25 mouse cellular contexts compared by ENCODE assay signal in the genomic region with DNA sequence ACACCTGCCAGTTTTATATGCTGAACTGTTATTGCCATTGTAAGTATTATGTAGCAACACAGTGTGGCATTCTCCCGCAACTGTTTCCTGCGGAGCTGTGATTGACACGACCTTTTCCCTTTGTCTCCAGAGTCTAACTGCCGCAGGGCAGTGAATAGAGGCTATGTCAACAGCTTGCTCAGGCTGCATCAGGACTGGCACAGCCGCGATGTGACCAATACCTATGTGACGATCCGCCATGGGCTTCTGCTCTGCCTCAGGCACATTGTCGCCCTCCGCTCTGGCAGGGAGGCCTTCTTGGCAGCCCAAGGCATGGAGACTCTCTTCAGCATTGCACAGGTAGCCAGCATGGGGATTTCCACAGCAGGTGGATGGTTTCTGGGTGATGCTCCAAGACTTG.
DNase-seq lines count a peak whose midpoint lies in the region; ATAC-seq and TF ChIP-seq lines count a peak whose summit lies in the region.
"Had no signal": no experiment of that assay in that cellular context is flagged by ENCODE, and none has a peak within 500 bp of the region (broad histone marks: within the 10 kb centered on the region; RNA-seq: fewer than 3 reads in every experiment).

No protein-coding gene starts in this region.

- H3K4me2 ChIP-seq in forebrain, embryonic 13.5 days: no peak overlapping the region
- H3K4me2 ChIP-seq in forebrain, postnatal 0 days (ENCODE audit: low read depth): no peak overlapping the region
- H3K4me2 ChIP-seq in hindbrain, embryonic 12.5 days (replicated peaks): no peak overlapping the region
- H3K4me2 ChIP-seq in hindbrain, postnatal 0 days (ENCODE audit: low read depth, low read length): no peak overlapping the region
- H3K4me2 ChIP-seq in midbrain, embryonic 14.5 days (ENCODE audit: low read length): no peak overlapping the region
- H3K4me2 ChIP-seq in midbrain, embryonic 16.5 days (ENCODE audit: low read length): no peak overlapping the region
- H3K4me2 ChIP-seq: embryonic facial prominence, embryonic 13.5 days; heart, embryonic 11.5 days; limb, embryonic 13.5 days; liver, embryonic 11.5 days; lung, embryonic 15.5 days had no signal

- H3K9me3 ChIP-seq in forebrain, embryonic 13.5 days (replicated peaks): no peaks in the 10 kb centered on the region
- H3K9me3 ChIP-seq in forebrain, postnatal 0 days (ENCODE audit: low read length): no peaks in the 10 kb centered on the region
- no peaks in the 10 kb centered on the region for H3K9me3 ChIP-seq in hindbrain, embryonic 12.5 days (replicated peaks)
- H3K9me3 ChIP-seq in hindbrain, postnatal 0 days (ENCODE audit: low read length): no peaks in the 10 kb centered on the region
- H3K9me3 ChIP-seq in midbrain, embryonic 14.5 days (ENCODE audit: control insufficient read depth, low read length): no peaks in the 10 kb centered on the region
- no peaks in the 10 kb centered on the region for H3K9me3 ChIP-seq in midbrain, embryonic 16.5 days (replicated peaks; ENCODE audit: control insufficient read depth, low read length, poor library complexity, severe bottlenecking)
- H3K9me3 ChIP-seq: embryonic facial prominence, embryonic 13.5 days; limb, embryonic 13.5 days; lung, embryonic 15.5 days had no signal

- no peaks in the 10 kb centered on the region for H3K27me3 ChIP-seq in forebrain, embryonic 13.5 days
- no peaks in the 10 kb centered on the region for H3K27me3 ChIP-seq in forebrain, postnatal 0 days (ENCODE audit: insufficient read depth, low read length)
- H3K27me3 ChIP-seq in hindbrain, embryonic 12.5 days: peaks cover 5% of the 10 kb centered on the region; the same call in 1 of the 2 replicates
- no peaks in the 10 kb centered on the region for H3K27me3 ChIP-seq in hindbrain, postnatal 0 days (ENCODE audit: insufficient read depth, low read length)
- H3K27me3 ChIP-seq in midbrain, embryonic 14.5 days (ENCODE audit: control insufficient read depth, insufficient read depth, low read length): no peaks in the 10 kb centered on the region
- H3K27me3 ChIP-seq in midbrain, embryonic 16.5 days (ENCODE audit: control insufficient read depth, insufficient read depth, low read depth, low read length): no peaks in the 10 kb centered on the region
- H3K27me3 ChIP-seq: embryonic facial prominence, embryonic 13.5 days; limb, embryonic 13.5 days; lung, embryonic 15.5 days had no signal

- H3K9ac ChIP-seq in forebrain, embryonic 13.5 days: no peak overlapping the region
- H3K9ac ChIP-seq in forebrain, postnatal 0 days: no peak overlapping the region
- no peak overlapping the region for H3K9ac ChIP-seq in hindbrain, embryonic 12.5 days
- H3K9ac ChIP-seq in hindbrain, postnatal 0 days (replicated peaks; ENCODE audit: low read length): no peak overlapping the region
- no peak overlapping the region for H3K9ac ChIP-seq in midbrain, embryonic 14.5 days (replicated peaks; ENCODE audit: low read length)
- H3K9ac ChIP-seq in midbrain, embryonic 16.5 days (ENCODE audit: low read depth, low read length): no peak overlapping the region
- H3K9ac ChIP-seq: embryonic facial prominence, embryonic 13.5 days; limb, embryonic 13.5 days; lung, embryonic 15.5 days had no signal

- 61% methylated on average over 10 of the region's 10 CpGs for WGBS in forebrain, embryonic 13.5 days
- WGBS in forebrain, postnatal 0 days: 64% methylated on average over 10 of the region's 10 CpGs
- WGBS in hindbrain, embryonic 12.5 days: 35% methylated on average over 10 of the region's 10 CpGs
- 30% methylated on average over 10 of the region's 10 CpGs for WGBS in hindbrain, postnatal 0 days
- 35% methylated on average over 10 of the region's 10 CpGs for WGBS in midbrain, embryonic 14.5 days
- 51% methylated on average over 10 of the region's 10 CpGs for WGBS in midbrain, embryonic 16.5 days

- no peak overlapping the region for H3K27ac ChIP-seq in forebrain, embryonic 13.5 days
- no peak overlapping the region for H3K27ac ChIP-seq in forebrain, postnatal 0 days (ENCODE audit: low read depth, low read length)
- no peak overlapping the region for H3K27ac ChIP-seq in hindbrain, embryonic 12.5 days
- no peak overlapping the region for H3K27ac ChIP-seq in hindbrain, postnatal 0 days
- H3K27ac ChIP-seq in midbrain, embryonic 14.5 days (replicated peaks; ENCODE audit: low read depth, low read length): no peak overlapping the region
- no peak overlapping the region for H3K27ac ChIP-seq in midbrain, embryonic 16.5 days (ENCODE audit: low read length)
- H3K27ac ChIP-seq: embryonic facial prominence, embryonic 13.5 days; left cerebral cortex, adult 2 months; limb, embryonic 13.5 days; lung, embryonic 15.5 days had no signal

- no peak for DNase-seq in forebrain, postnatal 0 days
- DNase-seq in hindbrain, postnatal 0 days (ENCODE audit: low spot score): no peak
- DNase-seq in midbrain, embryonic 14.5 days: peak; percentile 30
- DNase-seq in embryo, embryonic 10.5 days (ENCODE audit: low spot score): peak; percentile 13
- DNase-seq: adrenal gland, postnatal 25 days; cerebellum, adult 18-20 months; gastrocnemius, postnatal 25 days; heart, adult 18-20 months; heart, postnatal 4 days; kidney, adult 11 months; kidney, postnatal 25 days; thymus, adult 2 months; thymus, postnatal 36 days had no signal

- no peak overlapping the region for H3K4me3 ChIP-seq in forebrain, embryonic 13.5 days
- no peak overlapping the region for H3K4me3 ChIP-seq in forebrain, postnatal 0 days (ENCODE audit: low read depth, low read length)
- H3K4me3 ChIP-seq in hindbrain, embryonic 12.5 days: no peak overlapping the region
- no peak overlapping the region for H3K4me3 ChIP-seq in hindbrain, postnatal 0 days (ENCODE audit: low read length)
- no peak overlapping the region for H3K4me3 ChIP-seq in midbrain, embryonic 14.5 days (replicated peaks; ENCODE audit: low read depth, low read length)
- no peak overlapping the region for H3K4me3 ChIP-seq in midbrain, embryonic 16.5 days (ENCODE audit: low read depth, low read length)
- H3K4me3 ChIP-seq: embryonic facial prominence, embryonic 13.5 days; erythroblast, embryonic 14.5 days; left cerebral cortex, adult 2 months; limb, embryonic 13.5 days; lung, embryonic 15.5 days had no signal

- peaks cover 12% of the 10 kb centered on the region; the same call in 1 of the 2 replicates for H3K4me1 ChIP-seq in forebrain, embryonic 13.5 days
- H3K4me1 ChIP-seq in forebrain, postnatal 0 days (ENCODE audit: insufficient read depth): no peaks in the 10 kb centered on the region
- peaks cover 7% of the 10 kb centered on the region; the same call in 1 of the 2 replicates for H3K4me1 ChIP-seq in hindbrain, embryonic 12.5 days
- no peaks in the 10 kb centered on the region for H3K4me1 ChIP-seq in hindbrain, postnatal 0 days (ENCODE audit: insufficient read depth, low read length)
- H3K4me1 ChIP-seq in midbrain, embryonic 14.5 days (ENCODE audit: control insufficient read depth, insufficient read depth, low read length): 0 out of 2 replicates have a peak, but pooled peaks cover 2% of the 10 kb centered on the region
- H3K4me1 ChIP-seq in midbrain, embryonic 16.5 days (ENCODE audit: control insufficient read depth, insufficient read depth, low read length): no peaks in the 10 kb centered on the region
- H3K4me1 ChIP-seq: embryonic facial prominence, embryonic 13.5 days; limb, embryonic 13.5 days had no signal

- no peak for TF ChIP-seq CTCF in forebrain, postnatal 0 days (IDR thresholded peaks at IDR 0.05; ENCODE audit: low read depth)
- no peak for TF ChIP-seq CTCF in hindbrain, postnatal 0 days (IDR thresholded peaks at IDR 0.05; ENCODE audit: low read depth)

- no peaks in the 10 kb centered on the region for H3K36me3 ChIP-seq in forebrain, embryonic 13.5 days (ENCODE audit: poor library complexity, severe bottlenecking)
- H3K36me3 ChIP-seq in forebrain, postnatal 0 days (ENCODE audit: insufficient read depth): no peaks in the 10 kb centered on the region
- H3K36me3 ChIP-seq in hindbrain, embryonic 12.5 days: no peaks in the 10 kb centered on the region
- no peaks in the 10 kb centered on the region for H3K36me3 ChIP-seq in hindbrain, postnatal 0 days (ENCODE audit: insufficient read depth, low read length)
- no peaks in the 10 kb centered on the region for H3K36me3 ChIP-seq in midbrain, embryonic 14.5 days (ENCODE audit: control insufficient read depth, insufficient read depth, low read length)
- H3K36me3 ChIP-seq in midbrain, embryonic 16.5 days (ENCODE audit: control insufficient read depth, insufficient read depth, low read length): no peaks in the 10 kb centered on the region
- H3K36me3 ChIP-seq: embryonic facial prominence, embryonic 13.5 days; limb, embryonic 13.5 days; lung, embryonic 15.5 days had no signal

- ATAC-seq in forebrain, embryonic 13.5 days: peak; percentile 38; the same call in 1 of the 2 replicates
- no peak for ATAC-seq in forebrain, postnatal 0 days
- ATAC-seq in hindbrain, embryonic 12.5 days (ENCODE audit: low FRiP score): peak; percentile 61; the same call in 1 of the 2 replicates
- no peak for ATAC-seq in hindbrain, postnatal 0 days
- ATAC-seq in midbrain, embryonic 14.5 days (ENCODE audit: low FRiP score, low TSS enrichment): no peak
- no peak for ATAC-seq in midbrain, embryonic 16.5 days
- ATAC-seq in inflammation-experienced regulatory T-cells, adult 6 months: no peak
- ATAC-seq: Patski had no signal

Comparison
In these comparisons a context has a peak if more than half of its experiments do, and no peak if none do; other contexts are left out.
1. ATAC-seq: peak in forebrain, embryonic 13.5 days (single experiment) and hindbrain, embryonic 12.5 days (single experiment); none in forebrain, postnatal 0 days (single experiment), hindbrain, postnatal 0 days (single experiment), midbrain, embryonic 14.5 days (single experiment), midbrain, embryonic 16.5 days (single experiment) and inflammation-experienced regulatory T-cells, adult 6 months (single experiment).
2. DNase-seq: peak in midbrain, embryonic 14.5 days (single experiment) and embryo, embryonic 10.5 days (single experiment); none in forebrain, postnatal 0 days (single experiment) and hindbrain, postnatal 0 days (single experiment).